Comparison of ENCODE assay signal across 8 mouse cellular contexts in genomic region chr15:79029519-79030241, GRCm38 (mm10). TPM values are rescaled to one million over a fixed set of nuclear protein-coding genes. Genes with fewer than 3 reads are reported as not detected.
DNase-seq lines count a peak whose midpoint lies in the region; ATAC-seq lines count a peak whose summit lies in the region.

No protein-coding gene starts in this region.

- ATAC-seq in activated CD4-positive, CD25-positive, alpha-beta regulatory T cell, adult 4 months = no peak

- WGBS in limb, embryonic 10.5 days = 19% methylated on average over 11 of the region's 11 CpGs

- 0 out of 2 replicates have a peak, but pooled peaks cover 10% of the 10 kb centered on the region for H3K27me3 ChIP-seq in limb, embryonic 10.5 days (ENCODE audit: low read depth, poor library complexity, severe bottlenecking)

- peak; percentile 48 for DNase-seq in cerebellum, adult 11-12 months
- DNase-seq in cerebellum, postnatal 14 days = no peak
- peak; percentile 46 for DNase-seq in thymus, postnatal 14 days
- no peak for DNase-seq in thymus, postnatal 25 days
- DNase-seq in limb, embryonic 10.5 days (ENCODE audit: low spot score) = peak; percentile 49
- peak; percentile 53 for DNase-seq in retina, embryonic 14.5 days (ENCODE audit: low spot score)
- no peak for DNase-seq in frontal cortex, postnatal 25 days (ENCODE audit: low spot score in 2 of 2)

- peak overlapping the region; percentile 76 for H3K4me3 ChIP-seq in limb, embryonic 10.5 days

- H3K27ac ChIP-seq in limb, embryonic 10.5 days = peak overlapping the region; percentile 100

- H3K9me3 ChIP-seq in limb, embryonic 10.5 days (replicated peaks) = no peaks in the 10 kb centered on the region

- H3K36me3 ChIP-seq in limb, embryonic 10.5 days = peaks cover 7% of the 10 kb centered on the region; the same call in 1 of the 2 replicates

- peaks cover 69% of the 10 kb centered on the region for H3K4me1 ChIP-seq in limb, embryonic 10.5 days

RNA-seq across cellular contexts. Expression of gene H1f0, which starts 1.4 kb away (rescaled TPM):
- polyA plus RNA-seq in limb, embryonic 10.5 days (2016; fragmentation: Nextera tagmentation; extraction: Ambion mirVana) = 330 and 448 TPM in 2 replicates
- polyA plus RNA-seq in activated CD4-positive, CD25-positive, alpha-beta regulatory T cell, adult 4 months (2017; shearing (Covaris generic)) = 10 to 100 TPM; 37.2 to 37.8 TPM

RNA-seq across cellular contexts. Expression of gene Galr3, which starts 12.0 kb away (rescaled TPM):
- 0.13 TPM in 1 of 2 replicates, not detected in the other for polyA plus RNA-seq in limb, embryonic 10.5 days (2016; fragmentation: Nextera tagmentation; extraction: Ambion mirVana)
- not detected for polyA plus RNA-seq in activated CD4-positive, CD25-positive, alpha-beta regulatory T cell, adult 4 months (2017; shearing (Covaris generic))

RNA-seq across cellular contexts. Expression of gene Ankrd54, which starts 33.0 kb away (rescaled TPM):
- 73.8 and 77.9 TPM in 2 replicates for polyA plus RNA-seq in limb, embryonic 10.5 days (2016; fragmentation: Nextera tagmentation; extraction: Ambion mirVana)
- polyA plus RNA-seq in activated CD4-positive, CD25-positive, alpha-beta regulatory T cell, adult 4 months (2017; shearing (Covaris generic)) = 1 to 10 TPM; 7.4 to 8.1 TPM

RNA-seq across cellular contexts. Expression of gene Eif3l, which starts 45.3 kb away (rescaled TPM):
- polyA plus RNA-seq in limb, embryonic 10.5 days (2016; fragmentation: Nextera tagmentation; extraction: Ambion mirVana) = 278 and 295 TPM in 2 replicates
- polyA plus RNA-seq in activated CD4-positive, CD25-positive, alpha-beta regulatory T cell, adult 4 months (2017; shearing (Covaris generic)) = 100 to 1,000 TPM; 241 to 298 TPM

Comparison
In these comparisons a context has a peak if more than half of its experiments do, and no peak if none do; other contexts are left out.
1. DNase-seq: peak in cerebellum, adult 11-12 months (single experiment), thymus, postnatal 14 days (single experiment), limb, embryonic 10.5 days (single experiment) and retina, embryonic 14.5 days (single experiment); none in cerebellum, postnatal 14 days (0 of 2), thymus, postnatal 25 days (single experiment) and frontal cortex, postnatal 25 days (0 of 2).